ENCODE assay signal across 11 mouse cellular contexts in the genomic region with DNA sequence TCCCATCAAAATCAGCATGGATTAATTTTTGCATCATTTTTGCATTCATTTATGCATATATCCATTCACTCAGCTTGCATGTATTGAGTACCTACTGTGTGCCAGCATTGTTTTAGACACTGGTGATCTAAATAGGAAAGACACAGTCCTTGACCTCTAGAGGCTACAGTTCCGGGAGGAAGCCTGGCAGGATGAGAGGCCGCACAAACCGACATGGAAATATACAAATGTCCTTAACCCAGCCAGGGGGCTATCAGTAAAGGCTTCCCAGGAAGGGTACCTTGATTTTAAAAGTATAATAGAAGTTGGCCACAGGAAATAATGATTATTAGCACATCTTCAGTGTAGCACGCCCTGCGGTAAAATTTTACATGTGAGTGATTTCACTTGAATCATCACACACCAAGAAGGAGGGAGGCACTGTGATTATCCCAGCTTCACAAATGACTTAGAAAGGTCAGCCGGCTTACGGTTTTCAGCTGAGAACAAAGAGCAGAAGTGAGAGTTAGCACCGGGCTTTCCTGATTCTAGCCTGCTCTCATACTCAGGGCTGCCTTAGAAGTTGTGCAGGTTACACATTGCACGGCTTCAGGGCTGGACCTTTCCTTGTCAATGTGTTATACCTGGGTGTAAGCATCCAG. TPM values are rescaled to one million over a fixed set of nuclear protein-coding genes. Genes with fewer than 3 reads are reported as not detected.
DNase-seq lines count a peak whose midpoint lies in the region; ATAC-seq lines count a peak whose summit lies in the region.
"Had no signal": no experiment of that assay in that cellular context is flagged by ENCODE, and none has a peak within 500 bp of the region (broad histone marks: within the 10 kb centered on the region; RNA-seq: fewer than 3 reads in every experiment).

No protein-coding gene starts in this region.

- no peaks in the 10 kb centered on the region for H3K9me3 ChIP-seq in heart, embryonic 14.5 days (ENCODE audit: control insufficient read depth, low read length)
- no peaks in the 10 kb centered on the region for H3K9me3 ChIP-seq in forebrain, embryonic 12.5 days
- H3K9me3 ChIP-seq in limb, embryonic 15.5 days, result no peaks in the 10 kb centered on the region
- H3K9me3 ChIP-seq: G1E had no signal

- H3K4me2 ChIP-seq in heart, embryonic 14.5 days (ENCODE audit: low read length), result no peak overlapping the region
- H3K4me2 ChIP-seq in forebrain, embryonic 12.5 days, result peak overlapping the region; percentile 24; the same call in 1 of the 2 replicates
- no peak overlapping the region for H3K4me2 ChIP-seq in limb, embryonic 15.5 days

- H3K27ac ChIP-seq in heart, embryonic 14.5 days (replicated peaks in 1 of 2; ENCODE audit: control insufficient read depth in 1 of 2, insufficient read depth in 1 of 2, low read depth in 2 of 2, low read length in 2 of 2), result peak overlapping the region; percentile 36 to 85
- H3K27ac ChIP-seq in forebrain, embryonic 12.5 days, result peak overlapping the region; percentile 77
- peak overlapping the region; percentile 79 for H3K27ac ChIP-seq in limb, embryonic 15.5 days

- H3K36me3 ChIP-seq in heart, embryonic 14.5 days (ENCODE audit: control insufficient read depth, insufficient read depth, low read length), result no peaks in the 10 kb centered on the region
- no peaks in the 10 kb centered on the region for H3K36me3 ChIP-seq in forebrain, embryonic 12.5 days (replicated peaks)
- no peaks in the 10 kb centered on the region for H3K36me3 ChIP-seq in limb, embryonic 15.5 days
- H3K36me3 ChIP-seq: G1E had no signal

- H3K9ac ChIP-seq in heart, embryonic 14.5 days (ENCODE audit: low read length), result no peak overlapping the region
- no peak overlapping the region for H3K9ac ChIP-seq in forebrain, embryonic 12.5 days
- no peak overlapping the region for H3K9ac ChIP-seq in limb, embryonic 15.5 days

- no peaks in the 10 kb centered on the region for H3K27me3 ChIP-seq in heart, embryonic 14.5 days (ENCODE audit: control insufficient read depth, insufficient read depth, low read length)
- peaks cover 3% of the 10 kb centered on the region; the same call in 1 of the 2 replicates for H3K27me3 ChIP-seq in forebrain, embryonic 12.5 days
- no peaks in the 10 kb centered on the region for H3K27me3 ChIP-seq in limb, embryonic 15.5 days

- no peak for DNase-seq in heart, adult 9 months (ENCODE audit: low spot score in 2 of 2)
- DNase-seq in Muller cell, postnatal 12 days (ENCODE audit: inconsistent ontology term), result peak; percentile 34
- DNase-seq in left cerebral cortex, adult 8-10 months (ENCODE audit: low spot score in 2 of 2), result no peak
- no peak for DNase-seq in kidney, adult 9 months
- DNase-seq: cerebellum, postnatal 14 days had no signal

- 61% methylated on average over 9 of the region's 9 CpGs for WGBS in heart, embryonic 14.5 days
- WGBS in forebrain, embryonic 12.5 days, result 32% methylated on average over 9 of the region's 9 CpGs
- WGBS in limb, embryonic 15.5 days, result 66% methylated on average over 9 of the region's 9 CpGs

- peaks cover 19 to 24% of the 10 kb centered on the region in 2 experiments for H3K4me1 ChIP-seq in heart, embryonic 14.5 days (ENCODE audit: control insufficient read depth in 2 of 2, insufficient read depth in 2 of 2, low read length in 2 of 2)
- H3K4me1 ChIP-seq in forebrain, embryonic 12.5 days, result peaks cover 25% of the 10 kb centered on the region
- peaks cover 20% of the 10 kb centered on the region for H3K4me1 ChIP-seq in limb, embryonic 15.5 days

- no peak for ATAC-seq in heart, embryonic 14.5 days (ENCODE audit: insufficient number of reproducible peaks, insufficient read depth, low FRiP score, low read depth)
- ATAC-seq in forebrain, embryonic 12.5 days (ENCODE audit: low FRiP score), result no peak
- no peak for ATAC-seq in limb, embryonic 15.5 days (ENCODE audit: insufficient number of reproducible peaks, low FRiP score, low TSS enrichment, low read depth)
- no peak for ATAC-seq in activated CD4-positive, CD25-positive, alpha-beta regulatory T cell, adult 4 months

- H3K4me3 ChIP-seq in heart, embryonic 14.5 days (ENCODE audit: control insufficient read depth in 1 of 2, insufficient read depth in 1 of 2, low read depth in 1 of 2, low read length in 2 of 2), result no peak overlapping the region
- no peak overlapping the region for H3K4me3 ChIP-seq in forebrain, embryonic 12.5 days (replicated peaks)
- H3K4me3 ChIP-seq in limb, embryonic 15.5 days, result no peak overlapping the region

RNA-seq across cellular contexts. Expression of gene Gm9964, which starts 11.0 kb away (rescaled TPM):
- polyA plus RNA-seq in heart, embryonic 14.5 days (2014; fragmentation: Nextera tagmentation; extraction: Ambion mirVana), result not detected in 2 replicates
- polyA plus RNA-seq in forebrain, embryonic 12.5 days (2016; fragmentation: Nextera tagmentation; extraction: Ambion mirVana), result not detected in 2 replicates
- polyA plus RNA-seq in limb, embryonic 15.5 days (2015; fragmentation: Nextera tagmentation; extraction: Ambion mirVana), result not detected in 2 replicates
- total RNA-seq in left cerebral cortex, adult 8-10 months (2022), result 1 to 10 TPM in 1 of 4 experiments, under 1 TPM in 2, not detected in 1; 0.74 to 2.0 (median 0.98) TPM
- polyA plus RNA-seq in activated CD4-positive, CD25-positive, alpha-beta regulatory T cell, adult 4 months (2017; shearing (Covaris generic)), result not detected
- polyA plus RNA-seq: G1E; large intestine, adult 2 months had no signal

RNA-seq across cellular contexts. Expression of gene Nf1, which starts 31.8 kb away (rescaled TPM):
- polyA plus RNA-seq in heart, embryonic 14.5 days (2014; fragmentation: Nextera tagmentation; extraction: Ambion mirVana), result 6.2 and 7.7 TPM in 2 replicates
- 8.9 and 9.6 TPM in 2 replicates for polyA plus RNA-seq in forebrain, embryonic 12.5 days (2016; fragmentation: Nextera tagmentation; extraction: Ambion mirVana)
- polyA plus RNA-seq in limb, embryonic 15.5 days (2015; fragmentation: Nextera tagmentation; extraction: Ambion mirVana), result 4.2 and 5.2 TPM in 2 replicates
- 100 to 1,000 TPM; 105 to 139 (median 119) TPM for total RNA-seq in left cerebral cortex, adult 8-10 months (2022)
- 1 to 10 TPM; 1.2 to 1.6 TPM for polyA plus RNA-seq in activated CD4-positive, CD25-positive, alpha-beta regulatory T cell, adult 4 months (2017; shearing (Covaris generic))

RNA-seq across cellular contexts. Expression of gene Wsb1, which starts 53.2 kb away (rescaled TPM):
- polyA plus RNA-seq in heart, embryonic 14.5 days (2014; fragmentation: Nextera tagmentation; extraction: Ambion mirVana), result 168 and 169 TPM in 2 replicates
- 457 and 459 TPM in 2 replicates for polyA plus RNA-seq in forebrain, embryonic 12.5 days (2016; fragmentation: Nextera tagmentation; extraction: Ambion mirVana)
- polyA plus RNA-seq in limb, embryonic 15.5 days (2015; fragmentation: Nextera tagmentation; extraction: Ambion mirVana), result 248 and 274 TPM in 2 replicates
- 10 to 100 TPM; 67.0 to 96.0 (median 77.4) TPM for total RNA-seq in left cerebral cortex, adult 8-10 months (2022)
- 10 to 100 TPM; 81.8 to 88.3 TPM for polyA plus RNA-seq in activated CD4-positive, CD25-positive, alpha-beta regulatory T cell, adult 4 months (2017; shearing (Covaris generic))
